Mouse (Mus musculus): Measurements from ENCODE around the gene Gtf2ird2. TPM values are rescaled to one million over a fixed set of nuclear protein-coding genes. Genes with fewer than 3 reads are reported as not detected.

Gtf2ird2 gene
- polyA plus RNA-seq (2012; rRNA removed), result 13.9 and 14.8 TPM in 2 replicates

GRCm38 (mm10) chr5:134183880-134184808 is at the start of gene Gtf2ird2:
TSS of gene Gtf2ird2 (plus strand) at chr5:134184019.

GRCm38 (mm10) chr5:134176169-134176881 is 7.5 kb upstream of the Gtf2ird2 start, which contains the start of gene Rcc1l:
TSS of gene Rcc1l (minus strand) at chr5:134176774.

GRCm38 (mm10) chr5:134229391-134229790 is 45.6 kb downstream of the Gtf2ird2 start, which contains the start of gene Ncf1:
TSS of gene Ncf1 (minus strand) at chr5:134229625.

Other genes starting within 250 kb of the Gtf2ird2 start
- gene Castor2, start 84.3 kb upstream of the Gtf2ird2 start, polyA plus RNA-seq (2012; rRNA removed), result 9.8 and 10.6 TPM in 2 replicates
- 23.8 and 26.1 TPM in 2 replicates for gene Rcc1l, start 7.2 kb upstream of the Gtf2ird2 start, polyA plus RNA-seq (2012; rRNA removed)
- 3.6 and 5.9 TPM in 2 replicates for gene Ncf1, start 45.6 kb downstream of the Gtf2ird2 start, polyA plus RNA-seq (2012; rRNA removed)
- gene Gtf2i, start 130.7 kb downstream of the Gtf2ird2 start, polyA plus RNA-seq (2012; rRNA removed), result 203 and 272 TPM in 2 replicates

All from central nervous system, embryonic 11.5 days (tissue).